Mouse (Mus musculus): ENCODE measurements around the gene Zdhhc5.

Zdhhc5 gene

GRCm38 (mm10) chr2:84740608-84741333, 25.8 kb upstream of the Zdhhc5 start:
- TF ChIP-seq GATA4 (IDR thresholded peaks at IDR 0.05; ENCODE audit: insufficient replicate concordance, low read length): no peak

DNA sequence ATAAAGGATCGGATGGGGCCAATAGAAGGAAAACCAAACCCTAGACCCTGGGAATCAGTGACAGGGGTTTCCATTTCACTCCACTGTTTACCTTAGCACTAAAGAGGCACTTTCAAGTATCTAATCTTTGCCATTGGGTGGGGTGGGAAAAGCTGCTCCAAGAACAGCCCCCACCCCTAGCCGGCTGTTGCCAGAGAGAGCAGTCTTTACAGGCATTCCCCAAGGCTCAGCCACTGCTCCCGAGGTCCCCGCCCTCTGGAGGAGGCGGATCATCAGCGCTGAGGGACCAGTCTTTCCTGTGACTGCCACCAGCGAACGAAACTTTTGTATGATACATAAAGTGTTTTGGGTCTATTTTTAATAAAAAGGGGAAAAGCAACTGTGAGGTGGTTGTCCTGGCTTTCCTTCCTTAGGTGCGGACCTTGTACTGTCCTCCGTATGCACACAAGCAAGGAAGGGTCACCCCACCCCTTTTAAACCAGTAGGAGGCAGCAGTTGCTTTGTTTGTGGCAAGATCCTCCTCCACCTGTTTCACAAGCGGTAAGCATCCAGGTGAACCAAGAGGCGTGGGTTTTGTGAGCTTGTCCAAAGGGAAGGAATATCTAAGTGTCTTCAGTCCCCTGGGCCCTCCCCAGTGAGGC, 23.4 kb upstream of the Zdhhc5 start:
- no peak for TF ChIP-seq GATA4 (IDR thresholded peaks at IDR 0.05; ENCODE audit: insufficient replicate concordance, low read length)

DNA sequence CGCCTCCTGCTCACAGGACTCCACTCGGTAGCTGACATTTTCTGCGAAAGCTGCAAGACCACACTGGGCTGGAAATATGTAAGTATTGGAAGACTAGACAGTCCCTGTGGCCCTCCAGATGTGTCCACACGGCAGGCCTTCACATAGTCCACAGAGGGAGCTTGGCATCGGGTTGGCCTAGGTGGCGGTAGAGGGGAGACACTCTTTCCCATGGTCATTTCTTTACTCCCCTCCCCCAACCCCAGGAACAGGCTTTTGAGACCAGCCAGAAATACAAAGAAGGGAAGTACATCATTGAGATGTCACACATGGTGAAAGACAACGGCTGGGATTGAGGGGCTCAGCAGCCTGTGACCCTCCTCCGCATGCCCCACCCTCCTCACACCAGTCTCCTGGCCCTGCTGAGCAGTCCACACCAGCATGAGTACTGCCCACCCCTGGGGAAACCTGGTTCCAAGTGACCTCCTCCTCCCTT, 22.5 kb upstream of the Zdhhc5 start:
- no peak for TF ChIP-seq GATA4 (IDR thresholded peaks at IDR 0.05; ENCODE audit: insufficient replicate concordance, low read length)

GRCm38 (mm10) chr2:84736312-84737161, 21.6 kb upstream of the Zdhhc5 start:
- TF ChIP-seq GATA4 (IDR thresholded peaks at IDR 0.05; ENCODE audit: insufficient replicate concordance, low read length): no peak

GRCm38 (mm10) chr2:84735346-84735920, 20.5 kb upstream of the Zdhhc5 start:
- TF ChIP-seq GATA4 (IDR thresholded peaks at IDR 0.05; ENCODE audit: insufficient replicate concordance, low read length): no peak

GRCm38 (mm10) chr2:84734919-84735318, 19.9 kb upstream of the Zdhhc5 start:
- TF ChIP-seq GATA4 (IDR thresholded peaks at IDR 0.05; ENCODE audit: insufficient replicate concordance, low read length): no peak

DNA sequence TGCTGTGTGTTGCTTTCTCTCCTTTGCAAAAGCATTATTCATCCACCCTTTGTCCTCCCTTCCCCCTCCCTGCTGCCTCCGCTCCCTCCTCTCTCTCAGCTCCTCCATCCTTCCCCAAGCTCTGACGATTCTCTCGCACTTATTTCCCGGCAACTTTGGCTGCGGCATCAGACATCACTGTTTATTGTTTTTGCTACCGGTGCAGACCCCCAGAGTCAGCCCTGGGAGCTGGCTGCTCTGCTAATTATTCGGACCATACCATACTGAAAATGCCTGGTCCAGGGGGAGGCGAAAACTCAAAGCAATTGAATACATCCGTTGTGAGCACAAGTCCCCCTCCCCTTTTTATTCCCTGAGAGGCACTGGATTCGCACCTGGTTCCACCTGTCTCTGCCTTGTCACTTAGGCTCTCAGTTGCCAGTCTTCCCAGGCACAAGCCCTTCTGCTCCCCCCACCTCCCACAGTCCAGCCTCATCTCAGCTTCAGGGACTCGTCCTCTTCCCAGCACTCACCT, 19.4 kb upstream of the Zdhhc5 start:
- no peak for TF ChIP-seq GATA4 (IDR thresholded peaks at IDR 0.05; ENCODE audit: insufficient replicate concordance, low read length)

DNA sequence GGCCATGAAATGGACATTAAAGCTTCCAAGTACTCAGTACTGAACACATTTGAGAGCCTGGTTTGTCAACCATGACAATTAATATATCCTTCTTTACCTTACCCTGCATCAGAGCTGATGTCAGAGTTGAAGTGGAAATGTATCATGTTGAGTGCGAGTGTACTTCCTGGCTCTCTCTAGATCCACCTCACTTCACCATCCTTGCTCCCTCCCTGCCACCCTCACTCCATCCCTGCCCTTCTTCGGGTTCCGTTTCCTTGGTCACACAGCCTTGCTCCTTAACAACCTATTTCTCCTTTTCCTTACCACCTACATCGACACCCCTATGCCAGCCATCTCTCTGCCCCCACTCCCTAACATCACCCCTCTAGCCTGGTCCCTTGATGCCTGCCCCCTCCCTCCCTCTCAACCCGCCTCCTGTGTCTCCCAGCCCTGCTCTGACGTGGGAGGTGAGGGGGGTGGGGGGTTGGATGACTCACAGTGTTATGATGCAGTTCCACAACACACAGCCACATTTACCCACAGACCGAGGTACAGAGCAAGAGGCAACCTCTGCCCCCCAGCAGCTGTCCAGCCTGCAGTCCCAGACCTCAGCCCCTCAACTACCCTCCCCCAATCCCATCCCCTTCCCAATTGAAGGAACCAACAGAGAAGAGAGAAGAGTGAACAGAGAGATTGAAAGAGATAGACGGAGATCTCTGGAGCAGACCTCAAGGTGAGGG, 18.8 kb upstream of the Zdhhc5 start, which contains the start of gene Ypel4:
TSS of gene Ypel4 (plus strand) at position 480 of the 722 bp plus-strand sequence.
- no peak for TF ChIP-seq GATA4 (IDR thresholded peaks at IDR 0.05; ENCODE audit: insufficient replicate concordance, low read length)

DNA sequence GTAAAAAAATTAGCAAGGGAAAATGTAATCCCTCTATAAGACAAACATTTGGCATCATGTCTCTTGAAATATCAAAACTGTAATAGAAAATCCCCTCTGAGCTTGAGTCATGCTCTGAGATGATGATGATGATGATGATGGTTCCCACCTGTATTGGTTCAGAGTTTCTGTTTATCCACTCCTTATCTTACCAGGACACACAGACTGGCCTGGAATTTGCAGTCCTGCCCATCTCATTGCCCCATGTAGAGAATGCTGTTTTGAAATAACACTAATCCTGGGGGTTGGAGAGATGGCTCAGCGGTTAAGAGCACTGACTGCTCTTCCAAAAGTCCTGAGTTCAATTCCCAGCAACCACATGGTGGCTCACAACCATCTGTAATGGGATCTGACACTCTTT, 17.4 kb upstream of the Zdhhc5 start:
- TF ChIP-seq GATA4 (IDR thresholded peaks at IDR 0.05; ENCODE audit: insufficient replicate concordance, low read length): no peak

- no peak for TF ChIP-seq GATA4 (IDR thresholded peaks at IDR 0.05; ENCODE audit: insufficient replicate concordance, low read length)
Observed at GRCm38 (mm10) chr2:84731206-84731605, 16.2 kb upstream of the Zdhhc5 start.

DNA sequence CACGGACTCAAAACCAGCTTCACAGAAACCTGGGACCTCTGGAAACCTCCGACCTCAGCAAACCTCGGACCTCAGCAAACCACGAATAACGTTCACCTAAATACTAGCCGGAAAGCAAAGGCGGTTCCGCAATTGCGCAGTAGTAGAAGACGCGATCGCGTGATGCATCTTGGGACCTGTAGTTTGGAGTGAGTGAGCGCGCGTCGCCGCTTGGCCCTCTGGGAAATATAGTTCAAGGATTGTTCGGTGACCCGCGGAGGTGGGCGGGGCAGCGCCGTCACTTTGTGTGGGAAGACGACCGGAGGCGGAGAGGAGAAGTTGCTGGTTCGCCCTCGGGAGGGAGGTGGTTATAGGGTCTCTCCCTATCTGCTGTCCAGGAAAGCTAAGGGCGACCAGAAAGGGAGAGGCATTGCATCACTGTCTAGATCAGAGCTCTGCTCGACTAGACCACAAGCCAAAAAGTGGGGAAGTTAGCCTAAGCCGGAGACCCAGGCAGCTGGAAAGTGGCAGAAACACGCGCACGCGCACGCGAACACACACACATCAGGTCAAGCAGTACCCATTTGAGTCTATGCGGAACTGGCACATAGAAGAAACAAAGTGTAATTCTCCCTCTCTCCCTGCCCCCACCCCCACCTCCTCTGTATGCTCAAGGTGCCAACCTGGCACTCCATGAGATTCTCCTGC, 12.3 kb upstream of the Zdhhc5 start, which contains the start of gene Clp1:
TSS of gene Clp1 (minus strand) at position 179 of the 687 bp plus-strand sequence.
- TF ChIP-seq GATA4 (IDR thresholded peaks at IDR 0.05; ENCODE audit: insufficient replicate concordance, low read length): no peak

DNA sequence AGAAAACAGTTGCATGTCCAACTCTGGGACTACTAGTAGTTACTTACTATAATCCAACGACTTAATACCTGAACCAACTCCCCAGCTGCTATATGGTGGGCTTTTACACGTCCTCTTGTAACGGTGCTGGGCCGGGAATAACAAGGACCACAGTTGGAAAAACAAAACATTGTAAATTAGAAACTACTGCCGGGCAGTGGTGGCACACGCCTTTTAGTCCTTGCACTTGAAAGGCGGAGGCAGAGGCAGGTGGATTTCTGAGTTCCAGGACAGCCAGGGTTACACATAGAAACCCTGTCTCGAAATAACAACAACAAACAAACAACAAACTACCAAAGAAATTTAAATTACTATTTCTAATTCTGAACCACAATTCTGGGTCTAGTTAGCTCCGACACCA, 11.7 kb upstream of the Zdhhc5 start:
- no peak for TF ChIP-seq GATA4 (IDR thresholded peaks at IDR 0.05; ENCODE audit: insufficient replicate concordance, low read length)

- TF ChIP-seq GATA4 (IDR thresholded peaks at IDR 0.05; ENCODE audit: insufficient replicate concordance, low read length): no peak
Observed at GRCm38 (mm10) chr2:84725770-84726169, 10.8 kb upstream of the Zdhhc5 start.

GRCm38 (mm10) chr2:84723856-84724255, 8.9 kb upstream of the Zdhhc5 start:
- no peak for TF ChIP-seq GATA4 (IDR thresholded peaks at IDR 0.05; ENCODE audit: insufficient replicate concordance, low read length)
